Mouse (Mus musculus) adrenal gland, adult (tissue): ENCODE results near the gene 2310061I04Rik.
A peak's percentile ranks its signal among the peaks of the same experiment; 100 is the strongest.

Experiments used
- DNase-seq, 2 experiments: peaks; one replicate each; pipeline ENCODE4 v3.0.0; 2022 to 2023; ENCODE audit warnings: low spot score in 1 of 2; ENCODE audit not compliant: inconsistent age in 2 of 2

2310061I04Rik gene

GRCm38 (mm10) chr17:35916297-35917142, 19.3 kb upstream of the 2310061I04Rik start, which contains the start of the genes Mrps18b and Ppp1r10:
Gene Mrps18b (minus strand): TSS chr17:35916389.
Gene Ppp1r10 (plus strand): TSS chr17:35916434.
- DNase-seq = peak; percentile 100

DNA sequence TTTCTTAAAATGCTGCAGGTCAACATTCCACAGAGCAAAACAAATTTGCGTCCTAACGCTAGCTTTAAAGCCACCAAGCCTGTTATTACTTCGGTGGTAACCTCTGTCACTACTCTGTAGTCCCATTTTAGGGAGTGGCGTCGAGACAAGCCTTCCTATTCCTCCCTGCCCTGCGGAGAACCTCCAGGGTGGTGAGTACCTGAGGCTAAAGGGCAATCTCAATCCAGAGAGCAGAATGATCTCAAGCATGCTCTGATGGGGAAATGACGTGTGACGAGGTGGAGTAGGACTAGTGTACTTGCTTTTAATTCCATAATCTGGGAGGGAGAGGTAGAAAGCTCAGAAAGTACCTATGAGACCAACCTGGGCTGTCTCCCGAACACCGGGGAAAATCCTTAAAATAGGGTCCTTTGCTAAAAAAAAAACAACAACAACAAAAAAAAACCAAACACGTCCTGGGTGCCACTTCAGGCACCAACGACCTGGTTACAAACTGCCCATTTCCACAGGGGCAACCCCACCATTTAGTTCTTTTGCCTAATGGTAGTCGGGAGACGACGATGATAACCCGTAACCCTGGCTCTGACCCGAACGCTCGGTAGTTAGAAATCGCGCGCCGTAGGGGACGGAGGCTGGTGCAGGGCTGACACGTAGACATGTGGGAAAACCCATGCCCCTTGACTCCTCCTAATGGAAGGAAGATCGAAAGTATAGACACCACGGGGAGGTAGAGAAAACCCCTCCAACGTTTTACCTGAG, 18.5 kb upstream of the 2310061I04Rik start:
- peak; percentile 47 to 78 for DNase-seq

DNA sequence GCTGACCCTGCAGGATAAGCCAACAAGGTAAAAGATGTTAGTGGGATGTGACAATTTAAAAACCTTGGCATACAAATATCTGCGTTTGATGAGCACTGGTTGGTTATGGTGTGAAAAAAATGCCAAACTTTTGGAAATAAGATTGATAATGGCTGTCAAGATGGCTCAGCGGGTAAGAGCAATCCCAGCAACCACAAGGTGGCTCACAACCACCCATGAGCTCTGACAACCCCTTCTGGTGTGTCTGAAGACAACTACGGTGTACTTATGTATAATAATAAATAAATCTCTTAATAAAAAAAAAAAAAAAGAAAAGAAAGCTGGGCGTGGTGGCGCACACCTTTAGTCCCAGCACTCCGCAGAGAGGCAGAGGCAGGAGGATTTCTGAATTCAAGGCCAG, 17.7 kb upstream of the 2310061I04Rik start:
- DNase-seq = no peak

- peak; percentile 96 to 99 for DNase-seq
These were observed 12.7 kb upstream of the 2310061I04Rik start, which contains the start of gene Atat1 for GRCm38 (mm10) chr17:35909919-35910369. Gene Atat1 (minus strand): TSS chr17:35910075.

DNA sequence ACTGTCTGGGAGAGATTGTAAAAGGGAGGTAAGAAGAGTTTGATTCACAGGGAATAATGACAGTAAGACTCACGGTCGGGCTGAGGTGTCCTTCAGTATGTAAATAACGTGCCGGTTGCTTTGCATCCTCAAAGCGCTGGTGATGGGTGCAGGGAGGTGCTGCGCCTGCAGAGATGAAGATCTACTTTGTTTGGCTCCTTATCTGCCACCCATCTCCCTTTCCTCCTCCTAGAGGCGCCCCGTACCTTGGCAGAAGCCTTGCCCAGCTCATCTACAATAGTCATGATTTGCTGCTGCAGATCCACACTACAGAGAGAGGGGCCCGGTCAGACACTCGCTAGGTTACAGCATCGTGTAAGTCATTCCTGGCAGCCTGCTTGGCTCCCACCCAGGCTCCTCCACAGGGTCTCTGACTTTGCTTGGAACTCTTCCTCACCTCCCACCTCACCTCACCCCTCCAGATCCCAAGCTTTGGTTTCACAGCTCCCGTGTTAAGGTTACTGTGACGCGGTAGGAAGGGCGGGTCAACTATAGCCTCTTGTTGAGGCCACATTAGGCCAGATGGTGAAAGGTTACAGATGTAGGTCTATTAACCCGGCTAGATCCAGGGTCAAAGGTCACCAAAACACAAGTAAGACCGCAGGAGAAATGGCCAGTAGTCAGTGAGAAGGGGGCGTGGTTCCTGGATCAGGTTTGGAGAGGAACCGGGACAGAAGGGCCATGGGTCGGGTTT, 12.1 kb upstream of the 2310061I04Rik start:
- DNase-seq = no peak

DNA sequence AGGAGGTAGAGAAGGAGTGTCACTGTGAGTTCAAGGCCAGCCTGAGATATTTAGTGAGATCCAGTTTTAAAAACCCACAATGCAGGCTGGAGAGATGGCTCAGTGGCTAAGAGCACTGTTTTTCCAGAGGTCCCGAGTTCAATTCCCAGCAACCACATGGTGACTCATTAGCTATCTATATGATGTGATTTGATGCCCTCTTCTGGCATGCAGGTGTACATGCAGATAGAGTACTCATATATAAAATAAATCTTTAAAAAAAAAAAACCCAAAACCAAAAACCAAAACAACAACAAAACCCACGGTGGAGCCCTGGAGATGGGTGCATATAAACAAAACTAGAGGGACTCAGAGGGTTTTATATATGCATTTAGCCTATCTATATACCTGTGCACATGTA, 10.4 kb upstream of the 2310061I04Rik start:
- DNase-seq = no peak

- DNase-seq = no peak
These were observed 8.4 kb upstream of the 2310061I04Rik start for GRCm38 (mm10) chr17:35905587-35905986.

GRCm38 (mm10) chr17:35903992-35904355, 6.7 kb upstream of the 2310061I04Rik start:
- DNase-seq = no peak

DNA sequence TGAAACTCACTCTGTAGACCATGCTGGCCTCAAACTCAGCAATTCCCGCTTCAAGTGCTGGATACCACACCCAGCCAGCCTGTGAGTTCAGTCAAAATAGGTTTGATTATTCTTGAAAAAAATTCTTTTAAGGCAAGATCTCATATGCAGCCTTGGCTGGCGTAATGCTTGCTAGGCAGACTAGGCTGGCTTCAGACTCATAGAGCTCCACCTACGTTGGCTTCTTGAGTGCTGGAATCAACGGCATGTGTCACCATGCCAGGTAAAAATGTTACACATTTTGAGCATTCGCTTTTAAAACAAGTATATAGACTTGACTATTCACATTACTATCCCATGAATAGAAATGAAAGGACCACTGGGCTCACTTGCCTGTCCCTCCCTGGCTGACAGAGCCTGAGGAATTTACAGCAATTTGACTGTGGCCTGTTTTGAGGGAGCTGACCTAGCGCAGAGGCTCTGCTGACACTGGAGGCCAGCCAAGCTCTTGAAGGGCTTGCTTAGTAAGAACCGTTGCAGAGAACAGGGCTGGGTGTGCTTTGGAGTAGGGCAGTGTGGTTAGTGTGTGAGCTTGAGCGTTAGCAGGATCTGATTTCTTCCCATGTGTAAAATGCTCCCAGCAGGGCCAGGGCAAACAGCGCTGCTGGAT, 6.2 kb upstream of the 2310061I04Rik start:
- no peak for DNase-seq

- DNase-seq = no peak
These were observed 3.4 kb upstream of the 2310061I04Rik start for GRCm38 (mm10) chr17:35900636-35901035.

- no peak for DNase-seq
These were observed 678 bp upstream of the 2310061I04Rik start for GRCm38 (mm10) chr17:35897644-35898573.

GRCm38 (mm10) chr17:35887725-35888124, 9.5 kb downstream of the 2310061I04Rik start:
- DNase-seq = no peak

DNA sequence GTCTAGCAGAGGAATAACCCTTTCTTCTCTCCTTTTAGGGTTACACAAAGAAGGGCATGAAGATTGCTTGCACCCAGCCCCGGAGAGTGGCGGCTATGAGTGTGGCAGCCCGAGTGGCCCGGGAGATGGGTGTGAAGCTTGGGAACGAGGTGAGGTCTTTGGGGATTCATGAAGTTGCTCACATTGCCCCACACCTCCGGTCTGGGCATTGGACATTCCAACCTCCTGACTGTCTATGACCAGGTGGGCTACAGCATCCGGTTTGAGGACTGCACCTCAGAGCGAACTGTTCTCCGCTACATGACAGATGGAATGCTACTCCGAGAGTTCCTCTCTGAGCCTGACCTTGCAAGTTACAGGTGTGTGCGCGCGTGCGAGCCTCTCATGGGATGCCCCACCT, 13.5 kb downstream of the 2310061I04Rik start:
- DNase-seq = no peak

DNA sequence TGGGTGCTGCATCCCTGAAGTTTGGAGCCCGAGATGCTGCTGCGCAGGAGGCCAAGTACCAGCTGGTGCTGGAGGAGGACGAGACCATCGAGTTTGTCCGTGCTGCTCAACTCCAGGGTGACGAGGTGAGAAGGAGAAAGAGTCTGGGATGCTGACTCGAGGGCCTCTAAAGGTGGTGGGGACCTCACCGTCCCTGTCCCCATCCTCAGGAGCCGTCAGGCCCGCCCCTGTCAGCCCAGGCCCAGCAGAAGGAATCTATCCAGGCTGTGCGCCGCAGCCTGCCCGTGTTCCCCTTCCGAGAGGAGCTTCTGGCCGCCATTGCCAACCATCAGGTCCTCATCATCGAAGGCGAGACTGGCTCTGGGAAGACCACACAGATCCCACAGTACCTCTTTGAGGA, 14.3 kb downstream of the 2310061I04Rik start:
- DNase-seq = no peak

GRCm38 (mm10) chr17:35879245-35880057, 17.8 kb downstream of the 2310061I04Rik start, which contains the start of gene Dhx16:
Gene Dhx16 (plus strand): TSS chr17:35879819.
- DNase-seq = peak; percentile 94 to 98

DNA sequence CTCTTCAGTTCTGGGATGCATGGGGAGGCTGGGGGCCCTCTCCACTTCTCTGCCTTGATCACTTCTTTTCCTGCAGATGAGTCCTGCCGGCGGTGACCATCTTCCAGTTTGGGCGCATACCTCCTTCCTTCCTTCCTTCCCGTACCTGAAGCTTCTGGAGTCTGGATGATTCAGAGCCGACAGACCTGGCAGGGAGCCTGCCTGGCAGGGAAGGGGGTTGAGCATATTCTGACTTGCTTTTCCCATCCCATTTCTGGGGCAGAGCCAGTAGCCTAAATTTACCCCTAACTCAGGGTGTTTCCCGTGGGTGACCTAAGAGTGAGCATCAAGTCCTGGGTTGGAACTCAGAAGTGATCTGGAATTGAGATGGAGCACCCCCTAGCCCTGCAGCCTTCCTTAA, 22.5 kb downstream of the 2310061I04Rik start:
- DNase-seq = peak in 1 of 2 experiments; percentile 61

DNA sequence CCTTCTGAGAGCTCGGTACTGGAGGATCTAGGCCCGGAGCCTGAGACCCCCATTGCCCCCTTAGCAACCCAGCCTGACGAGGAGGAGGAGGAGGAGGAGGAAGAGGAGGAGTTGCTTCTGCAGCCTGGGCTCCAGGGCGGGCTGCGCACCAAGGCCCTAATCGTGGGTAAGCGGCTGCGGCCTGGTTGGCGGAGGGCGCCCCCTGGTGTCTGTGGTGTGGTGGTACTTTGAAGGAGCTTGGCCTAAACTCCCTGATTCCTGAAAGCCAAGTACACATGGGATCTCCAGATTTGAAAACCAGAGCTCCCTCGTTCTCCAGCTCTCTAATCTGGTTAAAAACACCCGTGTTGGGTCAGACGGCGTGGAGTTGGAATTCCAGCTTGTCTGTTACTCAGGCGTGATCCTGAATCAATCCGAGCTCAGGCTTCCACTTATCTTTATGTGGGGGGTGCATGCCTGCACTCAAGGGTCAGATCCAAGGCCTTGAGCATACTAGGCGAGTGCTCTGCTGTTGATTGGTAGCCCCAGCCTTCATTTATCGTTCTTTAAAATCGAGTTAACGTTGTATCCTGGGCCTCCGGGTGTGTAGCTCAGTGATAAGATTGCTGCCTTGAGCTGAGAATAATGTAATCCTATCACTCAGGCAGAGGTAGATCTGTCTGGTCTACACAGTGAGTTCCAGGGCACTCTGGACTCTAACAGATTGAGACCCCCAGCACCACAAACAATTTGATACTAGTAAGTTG, 23.3 kb downstream of the 2310061I04Rik start:
- DNase-seq = peak; percentile 90 to 95
